Mouse (Mus musculus) limb, embryonic 11.5 days (tissue): ENCODE results near the gene Tmc8. TPM values are rescaled to one million over a fixed set of nuclear protein-coding genes. Genes with fewer than 3 reads are reported as not detected.
"Not testable (repeated sequence)": the region's sequence is repeated elsewhere in the genome, so short reads cannot be mapped to it uniquely, and the experiment has no call there.

ENCODE experiments used
- ATAC-seq: fragments of 200-750 bp; cut with Nextera tagmentation; 2 replicates; pipeline ENCODE4 v1.8.0; 2017; ENCODE audit warnings: low read depth; ENCODE audit not compliant: insufficient number of reproducible peaks, low FRiP score, low TSS enrichment
- DNase-seq: peaks from one replicate; pipeline ENCODE4 v3.0.0-alpha.2; 2015; ENCODE audit warnings: low spot score
- H3K27ac ChIP-seq: fragments of 300-500 bp; sonication (generic); replicated peaks from 2 replicates; pipeline ENCODE4 v1.5.1; 2014; ENCODE audit warnings: low read depth, mild to moderate bottlenecking, low read length
- H3K27me3 ChIP-seq: fragments of 300-500 bp; sonication (generic); 2 replicates; pipeline ENCODE4 v1.6.1; 2014; ENCODE audit warnings: mild to moderate bottlenecking, low read length, mixed read lengths; ENCODE audit not compliant: control insufficient read depth, insufficient read depth
- H3K36me3 ChIP-seq: fragments of 300-500 bp; sonication (generic); 2 replicates; pipeline ENCODE4 v1.6.1; 2014; ENCODE audit warnings: mild to moderate bottlenecking, low read length, moderate library complexity, mixed read lengths; ENCODE audit not compliant: control insufficient read depth, insufficient read depth
- H3K4me1 ChIP-seq: fragments of 300-500 bp; sonication (generic); 2 replicates; pipeline ENCODE4 v1.6.1; 2014; ENCODE audit warnings: low read length, mixed read lengths; ENCODE audit not compliant: control insufficient read depth, insufficient read depth
- H3K4me2 ChIP-seq: fragments of 300-500 bp; sonication (generic); 2 replicates; pipeline ENCODE4 v1.6.1; 2014; ENCODE audit warnings: low read depth, mild to moderate bottlenecking, moderate library complexity; ENCODE audit not compliant: severe bottlenecking
- H3K4me3 ChIP-seq: fragments of 300-500 bp; sonication (generic); 2 replicates; pipeline ENCODE4 v1.5.1; 2014; ENCODE audit warnings: low read depth, low read length
- H3K9ac ChIP-seq: fragments of 300-500 bp; sonication (generic); 2 replicates; pipeline ENCODE4 v1.6.1; 2014; ENCODE audit warnings: mild to moderate bottlenecking, low read length
- H3K9me3 ChIP-seq: fragments of 300-500 bp; sonication (generic); 2 replicates; pipeline ENCODE4 v1.6.1; 2016; ENCODE audit warnings: low read length; ENCODE audit not compliant: control insufficient read depth
- WGBS: fragments of 180-500 bp; shearing (Covaris S2); extraction: QIAGEN DNeasy Blood & Tissue Kit; methylation state at CpG from one replicate; pipeline ENCODE4 v1.1.7; 2014; 5-methylcytosine and 5-hydroxymethylcytosine counted together
- polyA plus RNA-seq: library from polyadenylated mRNA; unstranded; fragments of >200 nt; fragmentation: Nextera tagmentation; extraction: Ambion mirVana; gene quantifications from 2 replicates; pipeline ENCODE4 v1.2.1, GENCODE M21; 2014

Gene Tmc8
- polyA plus RNA-seq, 1 experiment from 2014 or later, result 0.87 TPM

GRCm38 (mm10) chr11:117827386-117827785 lies 45.5 kb downstream of the Tmc8 start:
- DNase-seq (no peak), ATAC-seq (no peak)
- WGBS, result 34% methylated on average over 3 of the region's 3 CpGs
- no peaks in the 10 kb centered on the region for H3K9me3 ChIP-seq
- no peak overlapping the region for H3K4me3 ChIP-seq
- H3K27ac ChIP-seq, result no peak overlapping the region
- peaks cover 20% of the 10 kb centered on the region for H3K4me1 ChIP-seq
- H3K9ac ChIP-seq, result peak overlapping the region; percentile 12; the same call in 1 of the 2 replicates
- H3K27me3 ChIP-seq, result no peaks in the 10 kb centered on the region
- 0 out of 2 replicates have a peak overlapping the region, but pooled peaks have one; percentile 10 for H3K4me2 ChIP-seq
- H3K36me3 ChIP-seq, result peaks cover 3% of the 10 kb centered on the region; the same call in 1 of the 2 replicates

DNA sequence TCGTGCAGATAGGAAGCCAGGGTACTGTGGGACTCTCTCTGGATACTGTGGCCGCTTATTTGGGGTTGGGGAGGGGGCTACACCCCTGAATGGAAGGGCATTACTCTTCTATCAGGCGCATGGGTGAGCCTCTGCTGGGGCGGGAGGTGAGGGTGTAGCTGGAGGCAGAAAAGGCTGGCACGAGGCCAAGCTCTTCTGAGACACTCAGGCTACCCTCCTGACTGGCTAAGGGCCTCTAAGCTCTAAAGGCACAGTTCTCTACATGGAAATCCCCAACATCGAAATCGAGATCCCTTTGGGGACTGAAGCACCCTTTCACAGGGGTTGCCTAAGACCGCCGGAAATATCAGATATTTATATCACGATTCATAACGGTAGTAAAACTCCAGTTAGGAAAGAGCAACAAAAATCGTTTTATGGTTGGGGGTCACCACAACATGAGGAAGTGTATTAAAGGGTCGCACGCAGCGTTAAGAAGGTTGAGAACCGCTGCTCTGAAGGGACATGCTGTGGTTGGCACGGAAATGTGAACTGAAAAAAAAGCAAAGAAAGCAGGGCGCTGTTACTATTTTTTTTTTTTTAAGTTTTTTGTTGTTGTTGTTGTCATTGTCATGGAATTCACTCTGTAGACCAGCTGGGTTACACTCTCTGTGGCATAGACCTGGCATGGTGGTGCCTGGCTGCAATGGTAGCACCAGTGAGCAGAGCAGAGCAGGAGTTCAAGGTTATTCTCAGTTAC lies 46.4 kb downstream of the Tmc8 start:
- no peak overlapping the region for H3K27ac ChIP-seq
- peaks cover 20% of the 10 kb centered on the region for H3K4me1 ChIP-seq
- no peak overlapping the region for H3K4me2 ChIP-seq
- no peaks in the 10 kb centered on the region for H3K36me3 ChIP-seq
- 88% methylated on average over 18 of the region's 18 CpGs for WGBS
- H3K27me3 ChIP-seq, result no peaks in the 10 kb centered on the region
- no peak for DNase-seq
- H3K4me3 ChIP-seq, result no peak overlapping the region
- no peak overlapping the region for H3K9ac ChIP-seq
- no peak for ATAC-seq
- H3K9me3 ChIP-seq, result no peaks in the 10 kb centered on the region

DNA sequence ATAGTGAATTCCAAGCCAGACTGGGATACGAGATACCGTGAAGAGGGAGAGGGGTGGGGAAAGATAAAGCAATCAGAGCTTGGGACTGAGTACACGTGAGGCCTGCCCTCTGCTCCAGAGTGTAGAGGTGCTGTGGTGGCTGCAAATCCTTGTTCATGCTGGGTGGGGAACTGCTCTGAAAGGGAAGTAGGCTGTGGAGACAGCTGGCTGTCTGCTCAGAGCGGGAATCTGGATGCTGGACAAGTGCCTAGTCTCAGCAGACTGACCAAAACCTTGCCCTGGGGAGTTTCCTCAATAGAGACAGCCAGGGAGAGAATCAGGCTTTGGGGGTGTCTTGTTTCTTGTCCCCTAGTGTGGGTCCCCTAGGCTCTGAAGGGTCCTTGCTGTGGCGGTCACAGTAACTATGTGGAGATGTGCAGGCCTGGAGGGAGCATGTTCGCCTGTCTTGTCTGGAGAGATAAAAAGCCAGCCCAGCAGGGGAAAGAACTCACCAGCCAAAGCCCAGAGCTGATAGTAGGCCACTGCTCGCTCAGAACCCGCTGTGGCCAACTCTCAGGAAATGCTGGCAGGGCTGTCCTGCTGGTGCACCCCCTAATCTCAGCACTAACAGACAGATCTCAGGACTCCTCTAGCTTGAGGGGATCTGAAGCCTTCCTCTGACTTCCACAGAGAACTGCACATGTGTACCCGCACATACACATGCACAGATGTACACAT lies 47.2 kb downstream of the Tmc8 start:
- H3K27ac ChIP-seq, result no peak overlapping the region
- no peaks in the 10 kb centered on the region for H3K9me3 ChIP-seq
- no peak overlapping the region for H3K4me3 ChIP-seq
- peaks cover 15% of the 10 kb centered on the region for H3K4me1 ChIP-seq
- no peak for DNase-seq
- H3K9ac ChIP-seq, result no peak overlapping the region
- no peaks in the 10 kb centered on the region for H3K27me3 ChIP-seq
- WGBS, result 66% methylated on average over 9 of the region's 9 CpGs
- no peak overlapping the region for H3K4me2 ChIP-seq
- no peak for ATAC-seq
- H3K36me3 ChIP-seq, result no peaks in the 10 kb centered on the region

GRCm38 (mm10) chr11:117829671-117830215 lies 47.9 kb downstream of the Tmc8 start:
- H3K4me1 ChIP-seq, result peaks cover 10% of the 10 kb centered on the region
- 85% methylated on average over 2 of the region's 2 CpGs for WGBS
- no peak for ATAC-seq
- H3K27ac ChIP-seq, result no peak overlapping the region
- H3K27me3 ChIP-seq, result no peaks in the 10 kb centered on the region
- no peak overlapping the region for H3K4me2 ChIP-seq
- no peaks in the 10 kb centered on the region for H3K36me3 ChIP-seq
- no peak for DNase-seq
- H3K4me3 ChIP-seq, result no peak overlapping the region
- no peaks in the 10 kb centered on the region for H3K9me3 ChIP-seq
- H3K9ac ChIP-seq, result no peak overlapping the region

DNA sequence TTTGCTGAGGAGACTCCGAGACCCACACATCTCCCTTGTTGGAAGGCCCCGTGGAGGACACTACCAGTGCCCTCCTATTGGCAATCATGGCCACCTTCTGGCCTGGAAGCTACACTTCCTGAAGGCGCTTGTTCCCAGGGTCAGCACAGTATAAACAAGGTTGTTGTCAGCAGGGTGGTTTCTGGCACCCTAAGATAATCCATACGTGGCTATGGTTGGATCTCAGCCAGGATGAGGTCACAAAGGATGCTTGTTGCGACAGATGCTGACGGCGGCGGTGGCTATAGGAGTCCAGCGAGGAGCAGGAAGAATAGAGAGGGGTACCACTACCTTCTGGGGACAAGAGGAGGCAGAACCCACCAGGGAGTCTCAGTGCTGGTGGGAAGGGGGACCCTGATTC lies 48.5 kb downstream of the Tmc8 start:
- H3K4me1 ChIP-seq, result peaks cover 10% of the 10 kb centered on the region
- H3K9ac ChIP-seq, result no peak overlapping the region
- no peak overlapping the region for H3K4me3 ChIP-seq
- no peak overlapping the region for H3K27ac ChIP-seq
- H3K9me3 ChIP-seq, result no peaks in the 10 kb centered on the region
- WGBS, result 88% methylated on average over 9 of the region's 9 CpGs
- H3K36me3 ChIP-seq, result no peaks in the 10 kb centered on the region
- H3K4me2 ChIP-seq, result no peak overlapping the region
- no peak for DNase-seq
- ATAC-seq, result no peak
- no peaks in the 10 kb centered on the region for H3K27me3 ChIP-seq

- Histone ChIP-seq H3K36me3 (no peaks in the 10 kb centered on the region), H3K4me3 (0 out of 2 replicates have a peak overlapping the region, but pooled peaks have one; percentile 7), H3K9ac (no peak overlapping the region), H3K9me3 (no peaks in the 10 kb centered on the region), H3K4me2 (peak overlapping the region; percentile 41; the same call in 1 of the 2 replicates), H3K4me1 (no peaks in the 10 kb centered on the region; the same call in 1 of the 2 replicates), H3K27me3 (no peaks in the 10 kb centered on the region), H3K27ac (no peak overlapping the region)
- ATAC-seq, result no peak
- peak; percentile 86 for DNase-seq
- 20% methylated on average over 28 of the region's 28 CpGs for WGBS
These were observed 50.5 kb downstream of the Tmc8 start for GRCm38 (mm10) chr11:117832086-117832969.

GRCm38 (mm10) chr11:117833509-117833908 lies 51.6 kb downstream of the Tmc8 start:
- not testable (repeated sequence) for H3K27ac ChIP-seq, H3K36me3 ChIP-seq, ATAC-seq, H3K4me2 ChIP-seq, DNase-seq, H3K27me3 ChIP-seq, H3K9me3 ChIP-seq, H3K4me3 ChIP-seq, H3K4me1 ChIP-seq, H3K9ac ChIP-seq
- 93% methylated on average over 4 of the region's 6 CpGs for WGBS

DNA sequence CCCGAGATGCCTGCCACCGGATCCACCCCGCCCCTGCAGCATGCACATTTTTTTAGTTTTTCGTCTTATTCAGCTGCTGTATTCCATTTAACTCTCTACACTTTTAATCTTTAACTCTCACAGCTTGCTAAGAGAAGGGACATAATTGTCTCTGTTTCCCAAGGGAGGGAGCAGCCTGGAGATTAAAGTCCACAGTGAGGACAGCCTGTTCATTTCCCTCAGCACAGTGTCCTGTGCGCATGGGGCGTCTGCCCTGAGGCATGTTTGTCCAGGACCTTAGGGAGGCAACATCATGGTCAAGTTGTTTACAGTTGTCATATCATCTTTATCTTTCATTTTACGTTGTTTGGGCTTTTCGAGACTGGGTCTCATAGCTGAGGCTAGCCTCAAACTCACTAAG lies 52.2 kb downstream of the Tmc8 start:
- Histone ChIP-seq H3K9me3 (no peaks in the 10 kb centered on the region), H3K36me3 (no peaks in the 10 kb centered on the region), H3K9ac (no peak overlapping the region), H3K4me3 (no peak overlapping the region), H3K27ac (no peak overlapping the region), H3K4me1 (no peaks in the 10 kb centered on the region; the same call in 1 of the 2 replicates), H3K4me2 (no peak overlapping the region), H3K27me3 (no peaks in the 10 kb centered on the region)
- DNase-seq (no peak), ATAC-seq (no peak)
- WGBS, result 94% methylated on average over 8 of the region's 8 CpGs
